Mouse (Mus musculus): ENCODE measurements around the gene Fermt1.

DNA sequence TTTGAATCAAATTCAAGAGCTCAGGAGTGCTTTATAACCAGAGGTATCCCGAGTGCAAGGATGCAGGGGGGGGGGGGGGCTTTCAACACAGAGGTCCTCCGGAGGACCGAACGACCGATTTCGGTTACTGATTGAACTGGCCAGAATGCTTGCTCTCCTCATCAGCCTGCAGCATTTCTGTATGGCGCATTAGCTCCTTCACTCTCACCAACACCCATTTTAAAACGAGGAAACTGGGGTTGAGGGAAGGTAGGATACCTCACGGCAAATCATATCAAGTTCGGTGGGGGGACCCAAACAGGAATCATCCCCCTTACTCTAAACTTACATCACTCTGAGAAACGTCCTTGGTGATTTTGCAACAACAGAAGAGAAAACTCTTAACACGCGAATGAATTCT is 1.7 kb downstream of the Fermt1 start:
- TF ChIP-seq CTCF (conservative IDR thresholded peaks at IDR 0.05; ENCODE audit: insufficient read depth, insufficient read length, low read depth, low read length) (no peak), POLR2A (IDR thresholded peaks at IDR 0.05; ENCODE audit: low read depth, low read length) (no peak)
